Mouse (Mus musculus): ENCODE results near the gene Nckap5. TPM values are rescaled to one million over a fixed set of nuclear protein-coding genes. Genes with fewer than 3 reads are reported as not detected.

Nckap5 gene
- total RNA-seq, 1 experiment = 0.18 TPM

DNA sequence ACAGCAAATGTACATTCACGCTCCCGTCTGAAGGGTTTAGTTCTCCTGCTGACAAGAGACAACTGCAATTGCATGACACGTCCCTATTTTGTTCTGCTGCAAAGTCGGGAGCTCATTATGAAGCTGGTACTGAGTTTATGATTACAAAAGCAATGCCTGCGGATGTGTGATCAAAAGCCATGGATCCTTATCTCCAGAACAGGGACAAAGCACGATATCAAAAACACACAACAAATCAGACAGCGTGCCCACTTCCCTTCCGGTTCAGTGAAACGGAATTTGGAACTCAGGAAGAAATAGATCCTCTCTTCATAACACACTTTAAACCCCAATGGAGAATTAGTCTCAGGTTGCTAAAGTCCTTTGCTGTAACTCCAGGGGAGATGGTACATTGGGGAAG, 379.1 kb downstream of the Nckap5 start:
- Histone ChIP-seq H3K36me3 (ENCODE audit: control insufficient read depth, insufficient read depth, low read length, poor library complexity, severe bottlenecking) (no peaks in the 10 kb centered on the region), H3K9ac (ENCODE audit: insufficient read depth, low read depth, low read length, poor library complexity, severe bottlenecking) (no peak overlapping the region), H3K4me1 (ENCODE audit: control insufficient read depth in 2 of 2, insufficient read depth in 2 of 2, low read length in 2 of 2, poor library complexity in 1 of 2) (no peaks in the 10 kb centered on the region), H3K4me3 (ENCODE audit: insufficient read depth in 1 of 2, low read depth in 1 of 2, low read length in 2 of 2, poor library complexity in 1 of 2, severe bottlenecking in 1 of 2) (no peak overlapping the region), H3K27ac (ENCODE audit: insufficient read depth, low read depth, low read length, poor library complexity, severe bottlenecking) (no peak overlapping the region), H3K9me3 (ENCODE audit: control insufficient read depth, insufficient read depth, low read depth, low read length) (no peaks in the 10 kb centered on the region)
- no peak for DNase-seq (ENCODE audit: low read depth, low spot score)
- in situ Hi-C loops (cut with MboI; ENCODE audit: low sequenced_read_pairs in 2 of 2, unreplicated experiment in 2 of 2) = no loop called here
- TF ChIP-seq ZNF384 (IDR thresholded peaks at IDR 0.05; ENCODE audit: low read depth, low read length) (no peak), HCFC1 (IDR thresholded peaks at IDR 0.05; ENCODE audit: borderline replicate concordance, insufficient read depth, low read length) (no peak), CHD2 (IDR thresholded peaks at IDR 0.05; ENCODE audit: low read depth, low read length) (no peak), ZC3H11A (IDR thresholded peaks at IDR 0.05; ENCODE audit: borderline replicate concordance, low read depth, low read length) (no peak), MAFK (IDR thresholded peaks at IDR 0.05; ENCODE audit: insufficient read depth, low read depth, low read length) (no peak)

DNA sequence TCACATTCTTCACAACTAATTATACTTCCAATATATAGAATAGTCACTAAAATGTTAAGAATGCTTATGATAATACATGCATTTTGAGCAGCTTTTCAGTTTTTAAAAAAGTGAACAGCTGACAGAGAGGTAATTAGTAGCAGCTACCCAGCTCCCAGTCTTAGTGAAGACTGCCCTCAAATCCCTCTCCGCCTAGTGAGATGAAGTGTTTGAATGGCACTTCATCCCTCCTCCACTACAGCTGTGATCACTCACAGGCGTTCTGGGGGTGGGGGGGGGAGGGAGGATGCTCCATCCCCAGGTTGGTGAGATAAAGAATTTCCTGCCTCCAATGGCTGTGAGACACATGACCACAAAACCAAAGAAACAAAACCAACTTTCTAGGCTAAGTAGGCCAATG, 381.2 kb downstream of the Nckap5 start:
- Histone ChIP-seq H3K4me1 (ENCODE audit: control insufficient read depth in 2 of 2, insufficient read depth in 2 of 2, low read length in 2 of 2, poor library complexity in 1 of 2) (no peaks in the 10 kb centered on the region), H3K9me3 (ENCODE audit: control insufficient read depth, insufficient read depth, low read depth, low read length) (no peaks in the 10 kb centered on the region), H3K36me3 (ENCODE audit: control insufficient read depth, insufficient read depth, low read length, poor library complexity, severe bottlenecking) (no peaks in the 10 kb centered on the region), H3K27ac (ENCODE audit: insufficient read depth, low read depth, low read length, poor library complexity, severe bottlenecking) (no peak overlapping the region), H3K4me3 (ENCODE audit: insufficient read depth in 1 of 2, low read depth in 1 of 2, low read length in 2 of 2, poor library complexity in 1 of 2, severe bottlenecking in 1 of 2) (no peak overlapping the region), H3K9ac (ENCODE audit: insufficient read depth, low read depth, low read length, poor library complexity, severe bottlenecking) (no peak overlapping the region)
- no peak for DNase-seq (ENCODE audit: low read depth, low spot score)
- TF ChIP-seq CHD2 (IDR thresholded peaks at IDR 0.05; ENCODE audit: low read depth, low read length) (no peak), ZC3H11A (IDR thresholded peaks at IDR 0.05; ENCODE audit: borderline replicate concordance, low read depth, low read length) (no peak), HCFC1 (IDR thresholded peaks at IDR 0.05; ENCODE audit: borderline replicate concordance, insufficient read depth, low read length) (no peak), MAFK (IDR thresholded peaks at IDR 0.05; ENCODE audit: insufficient read depth, low read depth, low read length) (no peak), ZNF384 (IDR thresholded peaks at IDR 0.05; ENCODE audit: low read depth, low read length) (no peak)
- in situ Hi-C loops (cut with MboI; ENCODE audit: low sequenced_read_pairs in 2 of 2, unreplicated experiment in 2 of 2) = no loop called here

- no peak for TF ChIP-seq HCFC1 (IDR thresholded peaks at IDR 0.05; ENCODE audit: borderline replicate concordance, insufficient read depth, low read length)
- TF ChIP-seq CHD2 (IDR thresholded peaks at IDR 0.05; ENCODE audit: low read depth, low read length) = no peak
- no peak for TF ChIP-seq ZC3H11A (IDR thresholded peaks at IDR 0.05; ENCODE audit: borderline replicate concordance, low read depth, low read length)
- no peak for TF ChIP-seq ZNF384 (IDR thresholded peaks at IDR 0.05; ENCODE audit: low read depth, low read length)
- no peak for TF ChIP-seq MAFK (IDR thresholded peaks at IDR 0.05; ENCODE audit: insufficient read depth, low read depth, low read length)
- Histone ChIP-seq H3K4me1 (ENCODE audit: control insufficient read depth in 2 of 2, insufficient read depth in 2 of 2, low read length in 2 of 2, poor library complexity in 1 of 2) (no peaks in the 10 kb centered on the region), H3K9ac (ENCODE audit: insufficient read depth, low read depth, low read length, poor library complexity, severe bottlenecking) (no peak overlapping the region), H3K27ac (ENCODE audit: insufficient read depth, low read depth, low read length, poor library complexity, severe bottlenecking) (no peak overlapping the region), H3K36me3 (ENCODE audit: control insufficient read depth, insufficient read depth, low read length, poor library complexity, severe bottlenecking) (no peaks in the 10 kb centered on the region), H3K4me3 (ENCODE audit: insufficient read depth in 1 of 2, low read depth in 1 of 2, low read length in 2 of 2, poor library complexity in 1 of 2, severe bottlenecking in 1 of 2) (no peak overlapping the region), H3K9me3 (ENCODE audit: control insufficient read depth, insufficient read depth, low read depth, low read length) (no peaks in the 10 kb centered on the region)
- in situ Hi-C loops (cut with MboI; ENCODE audit: low sequenced_read_pairs in 2 of 2, unreplicated experiment in 2 of 2) = no loop called here
- no peak for DNase-seq (ENCODE audit: low read depth, low spot score)
Observed at GRCm38 (mm10) chr1:126443890-126444289, 386.7 kb downstream of the Nckap5 start.

DNA sequence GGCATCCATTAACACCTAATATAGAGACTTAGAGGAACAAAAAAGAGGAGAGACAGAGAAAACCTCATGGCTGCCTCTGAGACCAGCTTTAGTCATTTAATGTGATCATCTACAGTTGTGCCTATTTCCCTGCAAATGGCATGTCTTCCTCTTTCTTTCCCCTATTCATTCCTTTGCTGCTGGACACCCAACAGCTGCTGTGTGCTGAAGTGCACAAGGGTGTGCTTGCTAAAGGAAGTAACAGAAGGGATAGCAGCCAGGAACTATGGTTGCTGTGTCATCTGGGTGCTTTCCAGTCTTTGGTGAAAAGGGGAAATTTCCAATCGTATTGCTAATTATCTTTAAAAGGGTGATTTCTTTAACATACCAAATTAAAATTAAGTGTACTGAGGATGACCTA, 387.9 kb downstream of the Nckap5 start:
- no peak overlapping the region for H3K9ac ChIP-seq (ENCODE audit: insufficient read depth, low read depth, low read length, poor library complexity, severe bottlenecking)
- no peak for DNase-seq (ENCODE audit: low read depth, low spot score)
- H3K4me3 ChIP-seq (ENCODE audit: insufficient read depth in 1 of 2, low read depth in 1 of 2, low read length in 2 of 2, poor library complexity in 1 of 2, severe bottlenecking in 1 of 2) = no peak overlapping the region
- TF ChIP-seq MAFK (IDR thresholded peaks at IDR 0.05; ENCODE audit: insufficient read depth, low read depth, low read length) (no peak), CHD2 (IDR thresholded peaks at IDR 0.05; ENCODE audit: low read depth, low read length) (no peak), ZNF384 (IDR thresholded peaks at IDR 0.05; ENCODE audit: low read depth, low read length) (no peak), HCFC1 (IDR thresholded peaks at IDR 0.05; ENCODE audit: borderline replicate concordance, insufficient read depth, low read length) (no peak), ZC3H11A (IDR thresholded peaks at IDR 0.05; ENCODE audit: borderline replicate concordance, low read depth, low read length) (no peak)
- no peaks in the 10 kb centered on the region for H3K4me1 ChIP-seq (ENCODE audit: control insufficient read depth in 2 of 2, insufficient read depth in 2 of 2, low read length in 2 of 2, poor library complexity in 1 of 2)
- H3K9me3 ChIP-seq (ENCODE audit: control insufficient read depth, insufficient read depth, low read depth, low read length) = no peaks in the 10 kb centered on the region
- no peaks in the 10 kb centered on the region for H3K36me3 ChIP-seq (ENCODE audit: control insufficient read depth, insufficient read depth, low read length, poor library complexity, severe bottlenecking)
- no peak overlapping the region for H3K27ac ChIP-seq (ENCODE audit: insufficient read depth, low read depth, low read length, poor library complexity, severe bottlenecking)
- in situ Hi-C loops (cut with MboI; ENCODE audit: low sequenced_read_pairs in 2 of 2, unreplicated experiment in 2 of 2) = no loop called here

GRCm38 (mm10) chr1:126438000-126438572, 392.5 kb downstream of the Nckap5 start:
- H3K36me3 ChIP-seq (ENCODE audit: control insufficient read depth, insufficient read depth, low read length, poor library complexity, severe bottlenecking) = no peaks in the 10 kb centered on the region
- TF ChIP-seq CHD2 (IDR thresholded peaks at IDR 0.05; ENCODE audit: low read depth, low read length) (no peak), ZNF384 (IDR thresholded peaks at IDR 0.05; ENCODE audit: low read depth, low read length) (no peak), MAFK (IDR thresholded peaks at IDR 0.05; ENCODE audit: insufficient read depth, low read depth, low read length) (no peak), ZC3H11A (IDR thresholded peaks at IDR 0.05; ENCODE audit: borderline replicate concordance, low read depth, low read length) (no peak), HCFC1 (IDR thresholded peaks at IDR 0.05; ENCODE audit: borderline replicate concordance, insufficient read depth, low read length) (no peak)
- no peaks in the 10 kb centered on the region for H3K9me3 ChIP-seq (ENCODE audit: control insufficient read depth, insufficient read depth, low read depth, low read length)
- no peak overlapping the region for H3K4me3 ChIP-seq (ENCODE audit: insufficient read depth in 1 of 2, low read depth in 1 of 2, low read length in 2 of 2, poor library complexity in 1 of 2, severe bottlenecking in 1 of 2)
- in situ Hi-C loops (cut with MboI; ENCODE audit: low sequenced_read_pairs in 2 of 2, unreplicated experiment in 2 of 2) = no loop called here
- H3K9ac ChIP-seq (ENCODE audit: insufficient read depth, low read depth, low read length, poor library complexity, severe bottlenecking) = no peak overlapping the region
- no peak overlapping the region for H3K27ac ChIP-seq (ENCODE audit: insufficient read depth, low read depth, low read length, poor library complexity, severe bottlenecking)
- no peak for DNase-seq (ENCODE audit: low read depth, low spot score)
- H3K4me1 ChIP-seq (ENCODE audit: control insufficient read depth in 2 of 2, insufficient read depth in 2 of 2, low read length in 2 of 2, poor library complexity in 1 of 2) = no peaks in the 10 kb centered on the region

Measured in ES-E14 (cell line).